Mouse (Mus musculus) right cerebral cortex, postnatal 25 days (tissue): ENCODE results near the gene Enox1.

Experiments
- DNase-seq: peaks from one replicate; pipeline ENCODE4 v3.0.0; 2022

The Enox1 gene

DNA sequence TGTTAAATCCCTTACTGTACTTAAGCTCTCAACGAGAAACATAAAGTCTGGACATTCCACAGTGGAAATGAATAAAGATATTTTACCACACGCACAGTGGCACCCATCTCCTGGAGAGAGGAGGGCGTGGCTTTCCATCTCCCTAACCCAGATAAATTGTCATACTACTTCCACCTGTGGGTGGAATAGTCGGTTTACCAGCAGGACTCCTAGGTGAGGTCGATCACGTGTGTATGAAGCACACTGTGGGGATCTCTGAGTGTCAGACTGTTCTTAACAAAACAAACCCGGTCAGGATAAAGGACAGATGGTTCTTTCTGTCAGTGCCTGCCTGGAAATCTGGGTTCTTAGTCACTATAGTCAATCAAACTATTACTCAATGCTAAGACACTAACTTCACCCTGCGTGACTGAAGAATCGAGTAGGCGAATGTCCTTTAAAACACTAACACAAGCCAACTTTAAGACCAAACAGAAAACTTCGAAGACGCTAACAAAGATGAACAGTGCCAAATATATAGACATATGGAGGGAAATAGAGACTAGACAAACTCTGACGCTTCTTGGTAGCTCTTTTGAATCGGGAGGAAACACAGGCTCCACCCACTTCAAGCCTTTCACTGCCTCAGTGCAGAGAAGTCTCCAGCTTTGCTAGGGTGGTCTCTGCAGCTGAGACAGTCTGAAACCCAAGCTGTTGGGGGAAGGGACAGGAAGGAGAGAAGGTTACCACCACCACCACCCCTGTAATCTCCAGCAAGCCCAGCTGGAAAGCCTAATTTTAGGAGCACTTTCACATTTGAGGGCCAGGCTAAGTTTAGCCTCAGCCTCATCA, 423.8 kb downstream of the Enox1 start:
- DNase-seq, result no peak

GRCm38 (mm10) chr14:77580937-77581270, 424.3 kb downstream of the Enox1 start:
- DNase-seq, result peak; percentile 70

DNA sequence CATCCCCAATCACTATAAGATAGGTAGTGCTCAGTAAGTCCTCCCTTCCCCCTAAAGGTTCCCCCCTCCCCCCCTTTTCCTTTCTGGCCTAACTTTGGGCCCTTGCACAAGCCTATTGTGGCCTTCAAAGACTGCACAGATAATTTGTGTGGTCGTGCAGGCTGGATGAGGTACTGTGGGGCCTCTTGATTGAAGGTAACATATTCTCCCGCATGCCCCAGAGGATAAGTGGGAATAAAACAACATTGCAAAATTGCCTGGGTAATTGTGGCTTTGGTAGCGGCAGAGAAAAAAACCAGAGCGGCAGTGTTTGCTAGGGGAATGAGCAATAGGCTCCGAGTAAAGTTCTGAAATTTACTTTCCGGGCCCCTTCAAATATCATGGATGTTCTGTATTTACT, 425.1 kb downstream of the Enox1 start:
- DNase-seq, result no peak

GRCm38 (mm10) chr14:77584426-77584825, 427.9 kb downstream of the Enox1 start:
- no peak for DNase-seq

DNA sequence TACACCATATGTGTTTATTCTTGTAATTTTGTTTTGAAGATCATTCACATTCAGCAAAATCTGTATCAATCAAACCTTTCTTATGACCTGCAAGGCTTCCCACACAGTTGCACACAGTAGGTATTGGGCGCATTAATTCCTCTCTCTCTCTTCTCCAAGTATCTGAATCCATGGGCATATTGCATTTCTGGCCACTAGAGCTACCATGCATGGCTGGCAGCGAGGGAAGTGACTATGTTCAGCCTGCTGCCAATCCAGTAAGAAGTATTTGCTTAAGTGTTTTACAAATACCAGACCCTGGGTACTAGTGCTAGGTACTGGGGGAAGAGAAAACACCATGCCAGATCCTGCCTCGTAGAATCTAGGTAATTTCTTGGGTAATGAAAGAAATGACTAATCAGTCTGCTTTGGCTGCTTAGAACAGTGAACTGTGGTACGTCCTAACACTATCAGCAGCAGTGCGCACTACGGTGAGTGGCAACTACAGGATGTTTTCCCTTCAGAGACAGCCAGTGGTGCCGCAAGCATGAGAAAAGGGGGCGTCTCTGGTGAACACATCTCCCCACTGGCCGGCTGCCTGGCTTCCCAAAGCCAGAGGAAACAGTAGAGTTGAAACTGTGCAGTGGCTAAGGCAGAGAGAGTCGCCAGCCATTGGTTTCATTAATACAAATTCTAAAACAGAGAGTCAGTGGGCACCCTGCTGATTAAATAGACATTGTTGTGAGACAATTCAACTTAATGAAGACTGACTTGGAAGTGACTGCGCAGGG, 428.7 kb downstream of the Enox1 start:
- DNase-seq, result no peak

DNA sequence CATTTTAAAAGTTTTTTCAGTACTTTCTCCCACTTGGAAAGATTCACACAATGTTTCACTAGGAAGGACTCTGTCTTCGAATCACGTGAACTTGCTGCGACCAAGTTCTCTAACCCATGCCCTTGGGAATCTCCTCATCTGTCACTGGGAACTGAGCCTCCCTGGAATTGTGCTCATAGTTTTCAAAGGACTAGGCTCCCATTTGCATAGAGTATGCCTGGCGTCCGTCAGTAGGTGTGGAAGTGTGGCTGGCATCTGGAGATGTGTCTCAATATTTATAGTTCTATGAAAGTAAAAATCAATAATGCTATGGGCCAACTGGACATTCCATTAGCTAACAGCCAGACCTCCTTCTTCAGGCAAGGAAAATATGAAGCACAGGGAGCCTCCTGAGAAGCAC, 429.5 kb downstream of the Enox1 start:
- no peak for DNase-seq

DNA sequence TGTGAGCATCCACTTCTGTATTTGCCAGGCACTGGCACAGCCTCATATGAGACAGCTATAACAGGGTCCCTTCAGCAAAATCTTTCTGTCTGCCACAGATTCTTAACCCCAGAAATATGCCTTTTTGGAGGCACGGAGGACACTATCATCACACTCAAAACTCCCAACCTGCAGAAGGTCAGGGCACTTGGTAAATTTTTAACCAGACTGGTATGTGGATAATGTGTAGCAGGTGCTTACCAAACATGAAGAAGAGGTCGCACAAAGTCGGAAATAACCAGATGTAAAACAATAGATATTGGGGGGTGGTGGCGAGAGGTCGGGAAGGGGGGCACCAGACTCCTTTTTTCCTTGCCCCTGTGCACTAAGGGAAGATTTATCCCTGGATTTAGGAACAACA, 430.6 kb downstream of the Enox1 start:
- no peak for DNase-seq

DNA sequence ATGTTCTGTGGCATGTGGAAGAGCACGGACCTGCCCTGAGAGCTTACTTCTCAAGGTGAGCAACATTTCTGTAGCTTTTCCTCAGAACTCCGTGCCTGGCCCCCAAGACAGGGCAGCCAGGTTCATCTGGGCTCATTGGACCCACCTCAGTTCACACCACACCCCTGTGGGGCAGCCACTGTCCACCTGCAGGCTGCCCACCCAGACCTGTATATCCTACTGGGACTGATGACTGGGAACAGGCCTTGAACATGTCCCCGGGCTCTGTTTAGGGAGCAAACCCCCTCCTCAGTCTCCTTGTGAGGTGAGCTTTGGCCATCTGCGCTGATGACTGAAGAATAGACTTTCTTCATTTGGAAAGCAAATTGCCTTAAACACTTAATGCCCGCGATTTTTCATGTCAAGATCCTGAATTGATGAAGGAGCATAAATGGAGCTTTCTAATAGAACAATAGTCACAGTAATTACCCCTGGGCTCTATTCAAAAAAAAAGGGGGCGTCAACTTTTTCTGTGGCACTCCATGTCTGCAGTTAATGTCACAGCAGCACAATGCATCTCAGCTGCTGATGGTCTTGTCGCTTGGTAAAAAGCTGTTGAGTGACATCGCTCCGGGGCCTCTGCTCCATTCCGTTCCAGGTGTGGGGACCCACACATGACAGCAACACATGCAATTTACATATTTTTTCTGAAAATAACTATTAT, 436.7 kb downstream of the Enox1 start:
- DNase-seq, result no peak

DNA sequence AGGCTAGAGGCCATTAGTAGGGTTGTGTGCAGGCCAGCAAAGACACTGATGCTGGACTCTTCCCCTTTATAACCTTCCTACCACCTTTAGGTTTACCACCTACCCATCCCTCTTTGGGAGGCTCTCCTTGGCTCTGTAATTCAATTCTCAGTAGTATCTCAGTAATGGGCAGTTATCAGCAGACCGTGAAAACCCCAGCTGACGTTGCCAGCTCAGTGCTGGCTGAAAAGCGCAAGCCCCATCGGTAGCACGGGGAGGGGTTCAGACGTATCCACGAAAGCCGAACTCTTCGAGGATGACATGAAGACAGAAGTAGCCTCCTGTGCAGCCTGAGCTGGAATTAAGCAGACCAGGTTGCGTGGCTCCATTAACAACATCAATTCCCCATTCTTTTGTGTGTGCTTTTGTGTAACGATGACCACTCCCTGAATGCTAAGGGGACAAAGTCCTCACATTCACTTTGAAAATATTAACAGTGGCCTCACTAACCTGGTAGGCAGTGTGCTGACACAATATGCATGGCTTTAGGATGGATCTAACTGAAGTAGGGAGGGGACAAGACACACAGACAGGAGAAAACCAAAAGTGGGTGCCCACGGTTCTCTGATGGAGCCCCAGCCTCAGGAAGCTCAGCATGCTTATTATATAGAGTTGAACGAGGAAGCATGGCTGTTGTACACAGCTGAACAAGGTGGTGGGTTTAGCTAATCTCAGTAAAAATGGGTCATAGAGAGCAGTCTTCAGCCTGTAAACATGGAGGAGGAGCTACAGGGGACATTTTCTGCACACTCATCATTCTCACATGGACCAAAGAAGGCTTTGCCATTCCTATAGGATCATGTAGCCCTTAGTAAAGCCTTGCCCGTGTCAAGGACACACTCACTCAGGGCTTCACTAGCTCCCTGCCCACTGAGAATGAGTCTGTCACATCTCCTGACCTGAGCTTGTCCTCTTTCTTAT, 439.9 kb downstream of the Enox1 start:
- DNase-seq, result no peak

DNA sequence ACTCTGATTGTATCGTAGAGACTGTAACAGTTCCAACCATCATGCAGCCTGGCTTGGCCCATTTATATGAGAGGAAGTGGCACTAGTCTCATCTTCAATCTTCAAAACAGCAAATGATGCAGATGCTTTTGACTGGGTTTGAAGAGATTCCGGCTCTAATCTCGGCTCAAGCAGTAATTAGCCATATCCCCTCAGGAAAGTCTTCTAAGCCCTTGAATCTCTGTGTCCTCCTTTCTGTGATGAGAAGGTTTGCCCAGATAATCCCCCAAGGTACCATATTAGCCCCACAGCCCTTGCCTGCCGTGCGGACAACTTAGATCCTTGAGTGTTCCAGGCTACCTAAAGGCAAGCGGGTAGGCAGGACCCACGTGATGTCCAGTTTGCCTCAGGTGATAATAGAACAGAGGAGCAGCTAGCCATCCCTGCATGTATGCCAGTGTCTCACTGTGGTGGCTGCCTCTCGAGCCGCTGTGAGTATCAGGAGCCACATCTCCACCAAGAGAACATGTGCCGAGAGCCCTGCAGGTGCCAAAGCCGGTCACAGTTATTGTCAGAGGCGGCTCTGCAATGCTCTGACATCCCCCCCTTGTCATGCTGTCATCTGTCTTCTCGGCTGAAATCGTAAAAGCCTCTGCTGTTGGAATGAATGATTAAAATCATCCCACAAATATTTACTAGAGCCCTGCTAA, 442.6 kb downstream of the Enox1 start:
- DNase-seq, result no peak

DNA sequence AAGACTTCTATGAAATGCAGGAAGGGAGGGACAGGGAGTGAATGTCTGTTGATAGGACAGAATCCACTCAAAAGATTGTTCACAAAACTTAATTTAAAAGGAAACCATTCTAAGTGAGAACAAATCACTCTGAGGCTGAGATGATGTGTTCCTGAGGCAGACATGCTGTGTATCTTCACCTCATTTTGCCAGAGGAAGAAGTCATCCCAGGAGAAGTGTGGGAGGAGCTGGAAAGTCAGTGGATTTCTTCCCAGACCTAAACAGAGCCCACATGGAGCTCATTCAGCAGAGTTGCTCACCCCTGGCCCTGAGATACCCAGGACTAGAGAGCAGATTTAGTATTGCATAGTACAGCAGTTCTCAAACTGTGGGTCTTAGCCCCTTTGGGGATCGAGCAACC, 444.2 kb downstream of the Enox1 start:
- DNase-seq, result no peak

DNA sequence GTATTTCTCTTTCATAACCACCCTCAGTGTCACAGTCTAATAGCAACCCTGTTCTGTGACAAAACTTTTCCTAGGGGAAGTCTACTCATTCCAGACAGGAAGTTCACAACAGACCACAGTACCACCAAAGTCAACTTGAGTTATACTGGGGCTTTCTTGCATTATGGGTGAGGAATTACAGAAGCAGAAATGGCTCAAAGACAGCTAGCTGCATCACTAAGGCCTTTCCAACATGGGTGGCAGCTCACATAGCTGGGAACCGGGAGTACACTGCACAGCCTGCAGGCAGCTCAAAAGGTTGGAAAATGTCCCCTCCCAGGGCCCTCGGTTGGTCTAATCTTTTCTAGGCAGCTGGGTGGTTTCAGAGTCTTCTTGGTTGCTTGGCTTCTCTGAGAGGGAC, 444.9 kb downstream of the Enox1 start:
- DNase-seq, result no peak

GRCm38 (mm10) chr14:77608182-77608839, 451.7 kb downstream of the Enox1 start:
- peak; percentile 34 for DNase-seq

- DNase-seq, result no peak
These were observed 458.6 kb downstream of the Enox1 start for GRCm38 (mm10) chr14:77615201-77615600.

DNA sequence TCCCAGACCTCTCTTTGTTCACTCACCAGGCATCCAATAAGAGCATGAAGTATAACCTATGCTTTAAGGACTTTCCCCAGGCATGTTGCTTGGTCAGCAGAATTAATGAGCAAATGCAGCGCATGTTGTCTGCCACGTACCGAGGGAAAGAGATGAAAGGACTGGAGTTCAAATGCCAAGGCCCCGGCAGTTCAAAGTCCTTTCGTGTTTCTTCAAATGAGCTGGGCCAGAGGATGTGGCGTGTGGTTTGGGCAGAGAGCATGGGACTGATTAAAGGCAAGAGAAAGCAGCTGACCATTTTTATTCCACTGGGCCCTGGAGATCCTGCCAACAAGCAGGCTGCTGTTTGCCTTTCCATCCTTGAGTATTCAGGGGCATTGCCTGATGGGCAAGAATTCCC, 460.7 kb downstream of the Enox1 start:
- no peak for DNase-seq

DNA sequence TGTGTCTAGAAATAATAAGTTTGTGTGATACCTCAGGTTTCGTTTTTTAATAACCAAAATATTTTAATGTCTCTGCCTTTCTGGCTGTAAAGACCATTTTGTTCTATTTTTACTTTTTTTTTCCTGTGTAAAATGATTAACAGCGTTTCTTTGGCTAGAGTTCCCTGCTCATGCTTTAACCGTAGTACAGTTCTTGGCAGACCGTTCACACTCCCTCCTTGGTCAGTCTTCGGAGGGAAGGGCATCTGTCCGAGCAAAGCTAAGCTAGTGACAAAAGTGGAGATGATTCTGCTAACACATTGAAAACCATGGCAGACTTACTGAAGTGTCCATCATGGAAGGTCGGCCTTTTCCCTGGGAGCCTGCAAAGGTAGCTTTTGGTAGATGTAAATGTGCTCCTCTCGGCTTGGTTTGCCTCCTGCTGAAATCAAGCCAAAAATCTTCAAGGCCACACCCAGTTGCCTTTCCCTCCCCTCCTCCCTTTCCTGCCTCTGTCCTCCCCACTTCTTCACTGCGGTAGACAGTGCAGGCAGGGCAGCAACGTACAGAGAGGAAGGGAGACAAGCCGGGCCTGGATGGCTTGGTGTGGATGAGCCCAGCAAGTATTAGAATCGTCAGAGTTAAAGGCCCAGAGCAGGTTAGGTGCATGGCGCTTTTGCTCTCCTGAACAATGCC, 461.7 kb downstream of the Enox1 start:
- DNase-seq, result no peak

DNA sequence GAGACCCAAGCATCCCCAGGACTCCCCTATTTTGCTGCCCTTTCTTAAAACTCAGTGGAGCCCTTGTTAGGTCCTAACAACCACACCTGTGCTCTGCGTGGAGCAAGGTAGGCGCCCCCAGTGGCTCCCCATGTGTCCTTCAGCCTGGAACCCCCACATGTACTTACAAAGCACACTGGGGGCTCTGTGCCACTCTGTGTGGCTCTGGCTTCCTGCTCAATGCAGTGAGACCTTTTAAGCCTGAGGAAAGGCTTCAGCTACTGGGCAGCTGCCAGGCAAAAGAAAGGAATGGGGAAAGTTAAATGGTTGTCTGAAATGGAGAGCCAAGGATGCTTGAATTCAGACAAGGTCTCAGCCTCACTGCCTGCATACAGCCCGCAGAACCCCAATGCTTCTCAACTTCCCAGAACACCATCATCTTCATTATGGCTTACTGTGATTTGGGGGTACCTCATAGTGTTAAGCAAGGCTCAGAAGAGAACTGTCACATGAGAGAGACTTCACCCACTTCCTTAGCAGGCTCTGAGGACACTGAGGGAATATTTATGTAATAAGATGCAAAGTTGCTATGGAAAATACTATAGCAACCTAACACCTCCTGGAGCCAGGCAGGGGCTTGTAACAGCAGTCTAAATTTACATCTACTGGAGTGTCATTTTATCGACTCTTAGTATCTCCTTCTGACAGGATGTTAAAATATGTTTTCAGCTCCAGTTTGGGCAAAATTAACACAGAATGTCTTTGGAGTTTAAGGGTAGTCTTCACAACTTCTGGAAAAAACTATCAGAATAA, 465.1 kb downstream of the Enox1 start:
- peak; percentile 44 for DNase-seq

DNA sequence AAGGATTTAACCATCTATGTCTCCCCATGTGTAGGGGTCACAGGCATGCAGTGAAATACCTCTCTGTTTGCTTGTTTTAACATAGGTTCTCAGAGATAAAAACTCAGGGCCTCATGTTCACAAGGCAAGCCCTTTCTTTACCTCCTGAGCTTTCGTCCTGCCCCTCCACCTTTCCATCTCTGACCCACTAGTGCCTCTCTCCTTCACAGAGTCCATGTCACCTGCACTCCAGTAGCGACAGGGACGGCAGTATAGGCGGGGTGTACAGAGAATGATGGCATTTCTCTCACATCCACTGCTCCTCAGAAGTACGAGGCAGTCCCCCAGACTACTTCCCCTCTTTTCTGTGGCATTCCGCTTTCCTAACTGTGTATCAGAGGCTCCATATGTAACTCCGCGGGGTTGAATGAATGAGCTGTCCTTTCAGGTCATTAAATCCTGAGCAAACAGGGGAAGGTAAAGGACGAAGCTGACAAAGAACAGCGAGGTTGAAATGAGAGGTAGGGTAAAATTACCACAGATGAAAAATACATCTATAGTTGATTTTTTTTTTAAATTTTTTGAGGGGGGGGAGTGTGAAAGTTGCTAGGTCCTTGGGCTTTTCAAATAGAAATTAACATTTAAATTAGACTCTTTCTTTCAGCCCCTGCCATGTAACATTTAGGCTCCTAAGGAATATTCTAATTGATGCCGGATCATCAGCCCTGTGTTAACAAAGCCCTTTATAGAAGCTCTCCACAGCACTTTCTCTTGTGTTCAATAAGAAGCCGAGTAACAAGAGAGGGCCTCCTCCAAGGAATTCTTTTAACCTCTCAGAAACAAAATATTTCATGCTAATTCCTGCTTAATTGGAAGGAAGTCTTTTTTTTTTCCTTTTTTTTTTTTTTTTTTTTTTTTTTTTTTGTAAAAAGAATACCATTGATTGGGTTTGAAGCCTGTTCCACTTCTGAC, 470.3 kb downstream of the Enox1 start:
- no peak for DNase-seq
